Mouse (Mus musculus) brain, embryonic 14.5 days (tissue): ENCODE measurements around the gene Sptssa. TPM values are rescaled to one million over a fixed set of nuclear protein-coding genes. Genes with fewer than 3 reads are reported as not detected.
A peak's percentile ranks its signal among the peaks of the same experiment; 100 is the strongest.

Experiments
- DNase-seq: peaks from one replicate; pipeline ENCODE4 v3.0.0-alpha.2; 2011; ENCODE audit warnings: low read depth
- CTCF ChIP-seq: fragments of 200-500 bp; IDR thresholded peaks from 2 replicates; pipeline ENCODE4 v1.5.1; 2012; ENCODE audit warnings: inconsistent platforms, mild to moderate bottlenecking, moderate library complexity, borderline replicate concordance; ENCODE audit not compliant: insufficient read depth, insufficient read length; ENCODE audit errors: extremely low read depth
- POLR2A ChIP-seq: fragments of 200-500 bp; IDR thresholded peaks from 2 replicates; pipeline ENCODE4 v1.6.1; 2012; ENCODE audit warnings: mild to moderate bottlenecking, inconsistent platforms, borderline replicate concordance; ENCODE audit not compliant: poor library complexity, insufficient read depth, insufficient read length, severe bottlenecking; ENCODE audit errors: extremely low read depth
- polyA plus RNA-seq: library from polyadenylated mRNA; depleted of rRNA; stranded (reverse); fragments of >200 nt; gene quantifications from 2 replicates; pipeline ENCODE4 v1.2.3, GENCODE M21; 2012

Gene Sptssa
- polyA plus RNA-seq, 1 experiment = 93.7 TPM

DNA sequence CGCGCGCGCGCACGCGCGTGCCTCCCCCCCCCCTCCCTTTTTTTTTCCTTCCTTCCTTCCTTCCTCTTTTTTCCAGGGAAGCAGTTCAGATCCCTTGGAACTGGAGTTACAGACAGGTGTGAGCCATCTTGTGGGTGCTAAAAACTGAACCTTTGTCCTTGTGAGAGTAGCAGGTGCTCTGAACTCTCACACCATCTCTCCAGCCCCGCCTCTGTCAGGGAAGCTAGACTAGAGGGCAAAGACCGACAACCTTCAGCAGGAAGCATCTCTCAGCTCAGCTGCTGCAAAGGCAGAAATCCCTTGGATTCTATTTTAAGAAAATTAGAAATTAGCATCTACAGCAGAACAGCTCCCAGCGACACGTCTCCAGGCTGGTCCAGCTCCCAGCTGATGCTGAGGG, 4.0 kb downstream of the Sptssa start:
- no peak for TF ChIP-seq POLR2A
- no peak for TF ChIP-seq CTCF
- DNase-seq = no peak

DNA sequence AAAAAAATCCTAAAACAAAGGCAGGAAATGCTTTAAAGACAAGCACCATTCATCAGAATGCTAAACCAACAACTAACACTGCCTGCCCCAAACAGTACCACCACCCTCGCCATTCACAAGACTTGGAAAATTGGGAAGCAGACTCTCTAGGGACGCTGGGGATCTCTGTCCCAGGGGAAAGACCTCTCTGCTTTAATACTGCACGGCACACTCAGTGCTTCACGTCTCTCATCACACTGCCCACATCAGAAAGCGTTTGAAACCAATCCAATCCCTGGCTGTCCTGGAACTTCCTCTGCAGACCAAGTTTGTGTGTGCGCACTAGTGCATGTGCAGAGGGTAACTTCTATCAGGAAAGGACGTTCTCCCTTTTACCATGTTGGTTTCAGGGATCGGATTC, 4.6 kb downstream of the Sptssa start:
- DNase-seq = no peak
- TF ChIP-seq POLR2A (no peak), CTCF (no peak)

DNA sequence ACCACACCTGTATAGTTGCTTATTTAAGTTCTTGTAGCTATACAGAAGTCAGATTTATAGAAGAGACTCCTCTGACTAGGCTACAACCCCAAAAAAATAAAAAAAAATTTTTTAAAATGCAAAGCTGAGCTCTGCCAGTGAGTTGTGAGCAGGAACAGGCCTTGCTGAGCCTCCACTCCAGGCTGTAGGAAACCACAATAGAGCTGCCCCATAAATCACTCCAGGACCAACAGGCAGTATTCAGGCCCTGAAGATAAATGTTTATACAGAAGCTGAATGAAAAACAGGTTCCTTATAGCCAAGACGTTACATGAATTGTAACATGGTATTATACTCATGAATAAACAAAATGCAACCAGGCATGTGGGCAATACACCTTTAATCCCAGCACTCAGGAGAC, 5.2 kb downstream of the Sptssa start:
- TF ChIP-seq POLR2A = no peak
- TF ChIP-seq CTCF = no peak

DNA sequence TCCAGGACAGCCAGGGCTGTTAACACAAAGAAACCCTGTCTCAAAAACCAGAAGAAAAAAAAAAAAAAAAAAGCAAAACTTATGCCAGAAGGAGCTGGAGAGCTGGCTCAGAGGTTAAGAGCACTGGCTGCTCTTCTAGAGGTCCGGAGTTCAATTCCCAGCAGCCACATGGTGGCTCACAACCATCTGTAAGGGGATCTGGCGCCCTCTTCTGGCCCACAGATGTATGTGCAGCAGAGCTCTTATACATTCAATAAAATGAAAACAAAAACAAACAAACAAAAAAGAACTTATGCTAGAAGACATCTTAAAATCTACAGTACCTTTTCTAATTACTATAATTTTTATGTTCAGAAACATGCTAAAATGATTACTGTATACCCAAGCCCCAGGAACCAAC, 11.4 kb downstream of the Sptssa start:
- no peak for DNase-seq
- TF ChIP-seq POLR2A (no peak), CTCF (peak; percentile 6; the same call in 1 of the 2 replicates)

More for the DNA sequence above, 5.2 kb downstream of the Sptssa start:
- no peak for DNase-seq

DNA sequence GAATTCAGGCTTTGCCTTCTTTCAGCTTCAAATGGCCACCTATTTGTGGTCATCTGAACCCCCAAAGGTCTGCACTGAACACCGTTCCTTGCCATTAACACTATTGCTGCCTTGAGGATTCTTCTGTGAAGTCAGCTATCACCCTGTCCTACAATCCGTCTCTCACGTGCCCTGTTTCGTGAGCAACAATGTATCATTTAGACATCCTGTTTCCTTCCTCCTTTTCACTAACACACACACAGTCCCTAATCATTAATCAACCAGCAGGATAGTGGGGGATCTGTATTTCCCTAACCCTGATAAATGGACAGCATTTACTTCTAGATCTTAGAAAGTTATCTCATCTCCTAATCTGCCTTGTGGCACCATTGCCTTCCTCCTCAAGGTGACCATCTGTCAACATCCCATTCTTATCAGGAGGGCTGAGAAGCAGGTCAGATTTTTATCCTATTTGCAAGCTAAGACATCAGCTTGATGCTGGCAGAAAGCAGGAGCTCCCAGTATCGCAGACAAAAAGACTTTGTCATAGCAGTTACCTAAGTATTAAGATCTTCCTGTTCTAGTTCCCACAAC, 13.0 kb downstream of the Sptssa start:
- DNase-seq = no peak

DNA sequence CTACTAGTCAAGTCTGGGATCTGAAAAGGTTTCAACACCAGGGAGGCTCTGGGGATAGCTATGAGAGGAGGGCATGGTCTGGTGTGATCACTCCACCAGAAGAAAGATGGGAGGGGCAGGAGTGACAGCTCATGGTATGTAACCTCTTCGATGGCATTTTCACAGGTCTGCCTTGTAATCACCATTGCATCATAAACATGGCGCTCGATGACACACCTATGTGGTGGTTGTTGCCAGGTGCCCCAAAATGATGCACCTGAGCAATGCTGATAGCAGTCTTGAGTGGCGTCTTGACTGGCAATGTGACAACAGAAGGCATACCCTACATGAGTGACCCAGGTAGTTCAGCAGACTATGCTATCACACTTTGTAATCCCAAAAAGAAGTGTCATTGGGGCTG, 15.0 kb downstream of the Sptssa start:
- TF ChIP-seq POLR2A (no peak), CTCF (no peak)
- DNase-seq = no peak

More for the DNA sequence above, 13.0 kb downstream of the Sptssa start:
- TF ChIP-seq CTCF (no peak), POLR2A (no peak)

DNA sequence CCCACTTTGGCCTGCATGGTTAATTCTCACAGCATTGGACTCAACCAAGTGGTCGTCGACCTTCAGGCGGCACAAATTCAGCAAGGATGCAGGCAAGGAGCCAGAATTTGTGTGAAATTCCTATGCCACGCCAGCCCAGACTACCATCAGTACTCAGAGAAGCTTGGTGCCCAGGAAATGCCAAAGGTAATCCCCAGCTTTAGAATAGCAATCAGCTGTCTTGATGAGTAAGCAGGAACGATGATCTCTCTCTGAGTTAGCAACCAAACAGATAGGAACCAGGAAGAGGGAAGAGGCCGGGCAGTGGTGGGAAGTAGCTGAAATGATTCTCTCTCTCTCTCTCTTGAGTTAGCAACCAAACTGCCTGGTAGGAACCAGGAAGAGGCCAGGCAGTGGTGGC, 16.1 kb downstream of the Sptssa start:
- no peak for TF ChIP-seq CTCF
- TF ChIP-seq POLR2A = no peak
- no peak for DNase-seq

DNA sequence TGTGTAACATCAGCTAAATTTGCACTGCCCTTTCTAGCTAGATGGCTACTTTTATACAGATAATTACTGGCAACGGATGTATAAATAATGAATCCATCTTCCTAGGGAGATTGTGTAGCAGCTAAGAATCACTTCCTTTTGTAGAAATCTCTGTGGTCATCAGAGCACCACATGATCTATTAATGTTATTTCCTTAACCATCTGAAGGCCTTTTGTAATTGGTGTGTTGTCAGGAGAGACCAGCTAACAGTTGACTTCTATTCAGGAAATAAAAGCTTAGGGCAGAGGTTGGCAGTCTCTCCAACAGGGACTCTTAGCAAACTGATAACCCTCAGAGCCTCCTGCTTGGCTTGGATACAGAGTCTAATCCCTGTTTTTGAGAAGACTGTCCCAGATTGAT, 19.3 kb downstream of the Sptssa start:
- TF ChIP-seq POLR2A = no peak
- no peak for TF ChIP-seq CTCF
- DNase-seq = no peak

DNA sequence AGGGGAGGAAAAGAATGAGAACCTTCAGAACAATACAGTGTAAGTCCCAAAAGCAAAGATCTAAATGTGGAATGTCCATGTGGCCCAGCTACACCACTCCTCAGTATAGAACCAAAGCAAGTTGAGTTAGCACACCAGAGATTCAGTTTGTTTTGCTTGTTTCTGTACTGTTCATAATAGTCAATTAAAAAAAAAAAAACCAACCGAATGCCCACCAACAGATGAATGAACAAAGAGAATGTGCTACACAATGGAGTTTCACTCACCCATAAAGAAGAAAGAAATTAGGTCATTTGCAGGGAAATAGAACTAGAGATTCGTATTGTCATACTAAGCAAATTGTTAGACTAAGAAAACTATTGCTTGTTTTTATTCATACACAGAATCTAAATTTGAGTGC, 24.2 kb downstream of the Sptssa start:
- DNase-seq = no peak
- TF ChIP-seq POLR2A (no peak), CTCF (no peak)

DNA sequence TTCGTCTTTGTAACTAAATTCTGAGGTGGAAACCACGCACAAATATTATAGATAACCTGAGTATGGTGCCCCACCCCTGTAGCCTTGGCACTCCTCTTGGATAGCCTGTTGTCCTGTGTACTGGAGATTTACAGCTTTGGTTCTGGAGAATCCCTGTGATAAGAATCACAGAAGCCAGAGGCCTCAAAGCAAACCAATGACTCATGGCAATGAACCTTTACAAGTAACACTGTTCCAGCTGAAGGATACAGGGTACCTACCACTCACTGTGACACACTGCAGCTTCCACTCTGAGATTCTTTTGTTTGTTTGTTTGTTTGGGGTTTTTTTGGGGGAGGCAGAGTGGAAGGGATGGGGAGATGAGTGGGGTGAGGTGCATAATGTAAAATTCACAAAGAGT, 34.4 kb downstream of the Sptssa start:
- DNase-seq = no peak
- no peak for TF ChIP-seq CTCF

DNA sequence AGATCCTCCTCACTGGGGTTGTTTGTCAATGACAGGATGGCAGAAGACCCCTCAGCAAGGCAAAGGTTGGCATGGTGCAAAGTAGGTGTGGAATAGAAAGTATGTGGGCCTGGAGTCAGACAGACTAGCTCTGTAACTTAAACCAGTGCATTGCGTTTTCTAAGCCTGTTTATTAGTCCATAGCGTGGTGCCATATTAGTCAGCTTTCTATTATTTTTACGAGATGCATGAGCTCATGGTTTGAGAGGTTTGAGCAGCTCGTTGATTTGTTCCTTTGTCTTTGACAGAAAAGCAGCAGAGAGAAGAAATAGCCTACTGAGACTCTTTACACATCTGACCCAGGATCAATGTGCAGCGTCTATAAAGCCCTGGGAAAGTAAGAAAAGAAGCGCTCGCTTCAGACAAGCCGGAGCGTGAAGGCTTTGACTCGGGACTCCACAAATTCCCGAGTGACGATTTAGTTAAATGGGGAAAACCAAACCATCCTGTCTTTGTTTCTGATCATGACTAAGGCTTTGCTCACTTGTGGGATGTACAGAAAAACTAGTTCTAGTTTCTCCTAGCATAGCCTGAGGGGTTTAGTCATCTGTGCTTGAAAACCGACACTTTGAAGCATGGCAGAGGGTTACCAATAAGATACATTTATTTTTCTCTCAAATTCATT, 36.2 kb downstream of the Sptssa start:
- no peak for TF ChIP-seq POLR2A
- no peak for TF ChIP-seq CTCF
- DNase-seq = peak; percentile 6

DNA sequence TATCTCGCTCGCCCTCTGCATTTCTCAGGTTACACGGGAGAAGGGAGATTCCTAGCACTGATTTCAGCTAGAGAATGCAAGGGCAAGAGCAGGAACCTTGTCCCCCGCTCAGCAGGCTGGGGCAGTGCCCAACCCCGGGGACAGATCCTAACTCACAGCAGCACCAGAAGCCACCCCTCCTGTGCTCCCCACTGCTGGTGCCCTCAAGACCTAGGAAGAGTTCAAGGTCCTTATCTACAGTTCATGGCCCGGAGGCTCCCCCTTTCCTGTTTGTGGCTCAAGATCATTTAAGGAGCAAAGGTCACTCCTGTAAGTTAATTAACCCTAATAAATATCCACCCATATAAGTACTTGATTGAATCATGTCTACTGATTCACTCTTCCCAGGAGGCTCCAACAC, 47.4 kb downstream of the Sptssa start:
- TF ChIP-seq POLR2A = no peak
- no peak for TF ChIP-seq CTCF
- no peak for DNase-seq

DNA sequence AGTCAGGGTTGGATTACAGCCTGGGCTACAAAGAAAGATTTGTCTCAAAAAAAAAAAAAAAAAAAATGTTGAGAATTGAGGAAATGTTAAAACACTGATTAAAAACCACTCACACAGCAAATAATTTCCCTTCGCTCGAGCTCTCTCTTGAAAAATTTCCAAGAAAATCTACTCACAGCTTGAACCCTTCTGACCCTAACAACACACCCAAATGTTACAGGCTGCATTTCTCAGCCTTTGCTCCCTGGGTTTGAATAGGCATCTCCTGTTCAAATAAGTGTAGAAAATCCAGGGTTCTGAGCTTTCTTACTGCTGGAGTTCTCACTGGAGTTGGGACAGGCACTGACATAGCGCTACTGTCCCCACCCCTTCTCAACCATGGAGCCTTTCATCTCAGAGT, 51.2 kb downstream of the Sptssa start:
- peak; percentile 6 for DNase-seq
- TF ChIP-seq CTCF = no peak
- TF ChIP-seq POLR2A = no peak

DNA sequence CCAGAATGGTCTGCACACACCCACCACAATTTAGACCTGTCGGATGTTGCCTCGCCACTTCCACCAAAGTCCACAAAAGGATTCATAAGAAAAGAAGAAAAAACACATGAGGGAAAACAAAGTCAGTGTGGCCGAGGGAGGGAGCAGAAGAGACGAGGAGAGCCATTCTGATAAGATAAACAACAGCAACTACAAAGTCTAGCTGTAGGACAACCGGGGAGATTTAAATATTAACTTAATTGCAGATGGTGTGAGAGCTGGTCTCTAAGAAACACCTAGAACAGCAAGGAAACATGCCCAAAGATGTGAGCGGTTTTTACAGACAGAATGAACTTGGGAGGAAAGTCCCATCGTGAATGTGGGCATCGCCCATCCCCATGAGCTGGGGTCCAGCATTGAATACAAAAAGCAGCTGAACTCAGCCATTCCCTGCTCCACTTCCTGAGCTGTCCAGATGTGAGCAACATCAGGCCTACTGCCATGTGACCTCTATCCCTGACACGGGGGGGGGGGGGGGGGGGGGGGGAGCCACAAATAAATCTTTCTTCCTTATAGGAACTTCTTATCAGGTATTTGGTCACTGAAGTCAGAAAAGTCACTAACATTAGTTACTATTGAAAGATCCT, 52.7 kb downstream of the Sptssa start:
- DNase-seq = no peak
- TF ChIP-seq POLR2A (no peak), CTCF (no peak)
